Mouse (Mus musculus) E14TG2a.4 (cell line): Measurements from ENCODE around the gene Thsd7b.

Source experiments
- CTCF ChIP-seq: conservative IDR thresholded peaks from 2 replicates; pipeline ENCODE4 v1.5.1; 2014; ENCODE audit warnings: low read length
- POU5F1 ChIP-seq: IDR thresholded peaks from 2 replicates; pipeline ENCODE4 v1.6.1; 2014; ENCODE audit warnings: low read length, borderline replicate concordance

- TF ChIP-seq CTCF (no peak), POU5F1 (no peak)
Observed at GRCm38 (mm10) chr1:129705701-129706100, 432.6 kb downstream of the Thsd7b start.
